Mouse (Mus musculus) bone marrow, adult 2 months (tissue): ENCODE measurements around the gene Fgfr2.

Experiments used
- CTCF ChIP-seq: fragments of 200-500 bp; IDR thresholded peaks from 2 replicates; pipeline ENCODE4 v1.5.1; 2011; ENCODE audit warnings: low read length, control low read depth; ENCODE audit not compliant: control insufficient read depth, insufficient read depth
- POLR2A ChIP-seq: fragments of 200-500 bp; IDR thresholded peaks from 2 replicates; pipeline ENCODE4 v1.6.1; 2011; ENCODE audit warnings: low read depth, mild to moderate bottlenecking, control low read depth, low read length, borderline replicate concordance; ENCODE audit not compliant: control insufficient read depth

DNA sequence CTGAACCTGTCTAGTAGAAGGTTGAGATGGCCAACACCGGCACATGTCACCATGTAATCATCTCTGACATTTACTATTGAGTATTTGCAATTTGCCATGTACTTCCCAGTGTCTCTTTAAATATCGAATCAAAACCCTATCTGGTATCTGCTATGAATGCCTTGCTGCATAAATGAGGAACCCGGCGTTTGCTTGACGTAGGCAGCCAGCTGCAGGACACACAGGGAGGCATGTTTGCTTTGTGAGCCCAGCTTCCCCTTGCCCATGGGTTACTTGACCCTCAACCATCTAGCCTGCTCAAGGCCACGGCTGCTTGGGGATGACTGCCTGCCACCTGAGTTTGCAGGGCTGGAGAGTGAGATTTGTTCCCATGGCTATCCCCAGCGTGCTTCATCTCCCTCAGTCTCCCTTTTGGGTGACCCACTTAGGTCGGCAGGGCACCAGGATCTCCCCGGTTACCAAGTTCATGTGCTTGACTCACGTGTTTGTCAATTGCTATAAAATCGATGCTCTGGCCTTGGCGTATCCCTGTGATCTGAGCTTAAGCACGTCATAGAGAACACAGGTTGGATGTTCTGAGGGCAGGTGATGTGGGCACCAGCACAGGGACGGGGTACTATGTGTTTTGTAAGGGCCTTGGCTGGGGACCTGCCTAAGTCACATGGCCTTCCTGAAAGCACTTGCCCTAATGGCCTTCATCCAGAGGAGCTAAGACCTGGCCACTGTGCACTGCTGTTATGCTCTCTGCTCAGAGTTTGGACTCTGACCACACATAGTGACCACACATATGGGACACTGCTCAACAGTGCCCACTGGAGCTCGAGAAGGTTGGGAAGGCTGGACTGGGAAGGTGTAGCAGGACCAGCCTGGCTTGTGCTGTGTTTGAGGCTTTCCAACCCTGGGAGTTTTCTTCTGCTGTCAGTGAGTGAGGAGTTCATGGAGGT lies 502.9 kb downstream of the Fgfr2 start:
- TF ChIP-seq CTCF (no peak), POLR2A (no peak)
